Mouse (Mus musculus): ENCODE data around the gene Csk. TPM values are rescaled to one million over a fixed set of nuclear protein-coding genes. Genes with fewer than 3 reads are reported as not detected.

Csk gene
- polyA plus RNA-seq, 1 experiment from 2014 or later, result 36.8 TPM

DNA sequence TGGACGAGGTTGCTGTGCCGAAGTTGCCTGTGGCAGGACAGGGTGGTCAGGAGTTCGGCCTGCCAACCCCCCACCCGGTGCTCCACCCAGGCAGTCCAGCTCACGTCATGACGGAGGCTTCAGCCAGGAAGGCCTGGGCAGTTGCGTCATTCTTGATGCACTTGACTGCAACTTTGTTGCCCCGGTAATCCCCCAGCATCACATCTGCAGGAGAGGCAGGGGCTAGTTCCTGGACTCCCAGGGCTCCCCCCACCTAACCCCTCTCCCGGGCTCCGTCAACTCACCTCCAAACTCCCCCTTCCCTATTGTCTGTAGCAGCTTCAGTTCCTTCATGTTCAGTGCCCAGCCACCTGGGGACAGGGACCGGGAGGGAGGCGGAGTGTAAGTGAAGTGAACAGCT is 24.7 kb downstream of the Csk start:
- H3K27ac ChIP-seq, result no peak overlapping the region
- H3K4me1 ChIP-seq, result peaks cover 3% of the 10 kb centered on the region; the same call in 1 of the 2 replicates
- no peaks in the 10 kb centered on the region for H3K27me3 ChIP-seq (replicated peaks)
- H3K36me3 ChIP-seq (replicated peaks), result peaks cover 47% of the 10 kb centered on the region
- WGBS, result 95% methylated on average over 12 of the region's 12 CpGs
- no peak overlapping the region for H3K4me3 ChIP-seq
- no peaks in the 10 kb centered on the region for H3K9me3 ChIP-seq
- peak; percentile 15; the same call in 1 of the 2 replicates for ATAC-seq (replicated peaks)
- no peak overlapping the region for H3K4me2 ChIP-seq
- H3K9ac ChIP-seq, result no peak overlapping the region

DNA sequence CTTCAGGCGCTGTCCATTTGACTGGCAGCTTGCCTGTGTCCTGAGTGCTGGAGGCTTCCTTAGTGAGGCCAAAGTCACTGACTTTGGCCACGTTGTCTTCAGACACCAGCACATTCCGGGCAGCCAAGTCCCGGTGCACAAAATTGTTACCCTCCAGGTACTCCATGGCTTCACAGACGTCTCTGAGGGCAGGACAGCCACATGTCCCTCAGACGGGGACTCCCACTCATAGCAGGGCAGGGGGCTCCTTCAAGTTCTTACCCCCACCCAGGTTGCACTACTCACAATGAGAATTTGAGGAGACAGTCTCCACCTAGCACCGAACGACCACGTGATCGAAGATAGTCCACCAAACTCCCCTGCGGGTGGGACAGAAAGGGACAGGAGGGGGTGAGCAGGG is 25.5 kb downstream of the Csk start:
- ATAC-seq (replicated peaks), result no peak
- H3K27ac ChIP-seq, result no peak overlapping the region
- H3K36me3 ChIP-seq (replicated peaks), result peaks cover 47% of the 10 kb centered on the region
- WGBS, result 90% methylated on average over 11 of the region's 11 CpGs
- no peak overlapping the region for H3K9ac ChIP-seq
- no peak overlapping the region for H3K4me2 ChIP-seq
- no peaks in the 10 kb centered on the region for H3K4me1 ChIP-seq
- no peaks in the 10 kb centered on the region for H3K9me3 ChIP-seq
- H3K27me3 ChIP-seq (replicated peaks), result no peaks in the 10 kb centered on the region
- no peak overlapping the region for H3K4me3 ChIP-seq

DNA sequence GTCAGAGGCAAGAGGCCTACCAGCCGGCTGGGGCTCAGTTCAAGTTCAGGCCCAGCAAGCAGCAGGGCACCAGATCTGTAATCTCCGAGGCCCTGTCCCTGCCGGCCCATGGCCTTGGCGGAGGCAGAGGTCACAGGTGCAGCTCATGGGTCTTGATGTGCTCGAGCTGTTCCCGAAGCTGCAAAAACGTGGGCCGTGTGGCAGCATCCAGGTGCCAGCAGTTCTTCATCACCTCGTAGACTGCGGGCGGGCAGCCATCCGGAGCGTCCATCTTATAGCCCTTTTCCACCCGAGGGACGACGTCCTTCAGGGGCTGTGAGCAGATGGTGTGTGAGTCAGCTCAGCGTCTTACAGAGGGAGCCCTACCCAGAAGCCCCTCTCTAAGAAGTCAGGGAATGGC is 26.2 kb downstream of the Csk start:
- no peak overlapping the region for H3K9ac ChIP-seq
- H3K27ac ChIP-seq, result no peak overlapping the region
- H3K4me3 ChIP-seq, result no peak overlapping the region
- 91% methylated on average over 17 of the region's 17 CpGs for WGBS
- no peak overlapping the region for H3K4me2 ChIP-seq
- H3K27me3 ChIP-seq (replicated peaks), result no peaks in the 10 kb centered on the region
- H3K36me3 ChIP-seq (replicated peaks), result peaks cover 47% of the 10 kb centered on the region
- H3K4me1 ChIP-seq, result no peaks in the 10 kb centered on the region
- H3K9me3 ChIP-seq, result no peaks in the 10 kb centered on the region
- no peak for ATAC-seq (replicated peaks)

DNA sequence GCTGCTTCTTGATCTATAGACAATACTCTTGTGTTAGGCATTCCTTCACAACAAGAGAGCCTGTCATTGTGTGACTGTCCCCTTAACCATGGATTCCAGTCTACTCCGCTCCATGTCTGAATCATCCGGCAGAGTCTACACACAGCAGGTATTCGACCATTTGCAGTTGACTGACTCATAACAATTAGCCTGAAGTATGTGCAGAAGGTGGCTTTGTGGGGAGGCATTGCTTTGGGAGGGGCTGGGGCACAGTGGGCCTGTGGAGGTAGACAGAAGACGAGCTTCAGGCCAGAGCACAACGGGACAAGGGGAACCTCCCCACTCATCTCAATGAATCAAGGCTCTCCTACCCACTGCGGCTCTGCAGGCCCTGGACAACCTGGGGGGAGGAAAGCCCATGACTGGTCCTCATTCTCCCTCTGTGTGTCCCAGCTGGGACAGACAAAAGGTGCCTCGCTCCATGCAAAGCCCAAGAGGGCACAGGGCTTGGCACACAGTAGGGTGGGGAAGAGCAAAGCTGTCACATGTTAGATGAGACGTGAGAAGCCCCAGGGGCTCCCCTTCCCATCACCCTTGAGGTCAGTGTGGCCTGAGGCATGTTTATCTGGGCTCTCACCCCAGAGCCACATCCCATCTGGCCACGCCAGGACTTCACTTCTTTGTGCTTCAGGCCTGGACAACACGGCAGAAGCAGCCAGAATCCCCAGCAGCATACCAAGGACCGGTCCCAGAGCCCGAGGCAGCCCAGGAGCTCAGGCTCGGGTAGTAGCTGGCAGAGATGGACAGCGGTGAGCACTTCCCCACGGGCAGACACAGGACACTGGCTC is 27.5 kb downstream of the Csk start:
- no peaks in the 10 kb centered on the region for H3K27me3 ChIP-seq (replicated peaks)
- no peak overlapping the region for H3K4me2 ChIP-seq
- no peaks in the 10 kb centered on the region for H3K4me1 ChIP-seq
- no peak overlapping the region for H3K4me3 ChIP-seq
- H3K9ac ChIP-seq, result no peak overlapping the region
- H3K36me3 ChIP-seq (replicated peaks), result peaks cover 42% of the 10 kb centered on the region
- H3K9me3 ChIP-seq, result no peaks in the 10 kb centered on the region
- no peak for ATAC-seq (replicated peaks)
- no peak overlapping the region for H3K27ac ChIP-seq
- 71% methylated on average over 15 of the region's 15 CpGs for WGBS

DNA sequence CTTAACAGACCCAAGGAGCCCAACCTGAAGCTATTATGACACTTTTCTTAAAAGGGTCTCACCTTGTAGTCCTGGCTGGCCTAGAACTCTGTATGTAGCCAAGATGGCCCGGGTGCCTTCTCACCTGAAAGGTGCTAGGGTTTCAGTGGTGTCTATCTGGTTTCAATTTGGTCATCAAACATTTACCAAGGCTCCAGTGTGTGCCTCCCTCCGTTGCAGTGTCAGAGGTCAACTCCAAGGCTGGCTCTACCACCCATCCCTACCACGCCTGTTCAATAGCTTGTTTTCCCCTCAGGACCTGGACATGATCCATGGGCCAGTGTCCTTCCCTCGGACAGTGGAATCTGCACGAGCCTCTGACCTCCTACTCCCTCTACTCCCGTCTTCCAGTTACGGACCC is 29.1 kb downstream of the Csk start:
- no peaks in the 10 kb centered on the region for H3K9me3 ChIP-seq
- no peak overlapping the region for H3K27ac ChIP-seq
- no peak overlapping the region for H3K9ac ChIP-seq
- peaks cover 28% of the 10 kb centered on the region for H3K36me3 ChIP-seq (replicated peaks)
- H3K4me2 ChIP-seq, result no peak overlapping the region
- ATAC-seq (replicated peaks), result no peak
- 90% methylated on average over 7 of the region's 7 CpGs for WGBS
- H3K4me3 ChIP-seq, result no peak overlapping the region
- H3K4me1 ChIP-seq, result no peaks in the 10 kb centered on the region
- H3K27me3 ChIP-seq (replicated peaks), result no peaks in the 10 kb centered on the region

DNA sequence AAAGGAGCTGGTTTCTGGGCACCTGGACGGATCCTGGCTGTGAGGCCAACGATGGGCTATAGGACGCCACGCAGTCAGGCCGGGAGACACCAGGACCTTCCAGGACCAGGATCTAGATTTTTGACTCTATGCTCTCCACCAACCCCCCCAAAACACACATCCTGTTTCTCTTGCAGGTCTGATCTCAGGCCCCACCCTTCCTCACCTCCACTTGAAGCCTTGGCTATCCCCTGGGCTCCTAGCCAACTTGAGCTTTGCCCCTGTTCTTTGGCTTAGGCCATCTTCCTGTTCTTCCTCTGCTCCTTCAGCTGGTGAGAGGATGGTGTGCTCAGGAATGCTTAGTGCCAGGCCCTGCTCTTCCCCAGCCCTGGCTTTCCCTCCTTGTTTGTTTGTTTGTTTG is 32.8 kb downstream of the Csk start, which contains the start of gene Lman1l:
Lman1l (minus strand) TSS at position 101 of the 400 bp plus-strand sequence.
- 95% methylated on average over 5 of the region's 5 CpGs for WGBS

DNA sequence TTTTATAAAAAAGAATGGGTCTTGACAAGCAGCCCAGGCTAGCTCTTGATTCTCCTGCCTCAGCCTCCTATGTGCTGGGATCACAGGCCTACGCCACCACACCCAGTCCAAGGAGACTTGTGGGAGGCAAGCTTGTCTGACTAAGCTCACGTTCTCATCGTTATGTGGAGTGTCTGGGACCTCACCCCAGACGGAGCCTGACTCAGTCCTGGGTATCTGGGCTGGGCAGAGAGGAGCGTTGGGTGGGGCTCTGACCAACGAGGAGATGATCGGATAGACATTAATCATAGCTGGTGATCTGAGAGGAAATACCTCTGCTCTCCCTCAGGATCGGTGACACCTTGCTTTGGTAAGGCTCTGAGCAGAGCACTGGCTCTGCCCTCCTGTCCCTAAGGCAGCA is 34.6 kb downstream of the Csk start:
- H3K36me3 ChIP-seq (replicated peaks), result no peaks in the 10 kb centered on the region
- WGBS, result 84% methylated on average over 8 of the region's 8 CpGs
- ATAC-seq (replicated peaks), result no peak
- H3K4me2 ChIP-seq, result no peak overlapping the region
- H3K27ac ChIP-seq, result no peak overlapping the region
- H3K4me1 ChIP-seq, result no peaks in the 10 kb centered on the region
- H3K4me3 ChIP-seq, result no peak overlapping the region
- no peaks in the 10 kb centered on the region for H3K27me3 ChIP-seq (replicated peaks)
- H3K9ac ChIP-seq, result no peak overlapping the region
- H3K9me3 ChIP-seq, result no peaks in the 10 kb centered on the region

More for the DNA sequence above, 32.8 kb downstream of the Csk start, which contains the start of gene Lman1l:
- no peaks in the 10 kb centered on the region for H3K4me1 ChIP-seq
- no peaks in the 10 kb centered on the region for H3K36me3 ChIP-seq (replicated peaks)
- no peak within 1 kb of the TSS for H3K4me2 ChIP-seq
- H3K9ac ChIP-seq, result no peak within 1 kb of the TSS
- H3K27me3 ChIP-seq (replicated peaks), result no peaks in the 10 kb centered on the region
- no peak for ATAC-seq (replicated peaks)
- H3K4me3 ChIP-seq, result no peak within 1 kb of the TSS
- H3K9me3 ChIP-seq, result no peaks in the 10 kb centered on the region
- no peak within 1 kb of the TSS for H3K27ac ChIP-seq

DNA sequence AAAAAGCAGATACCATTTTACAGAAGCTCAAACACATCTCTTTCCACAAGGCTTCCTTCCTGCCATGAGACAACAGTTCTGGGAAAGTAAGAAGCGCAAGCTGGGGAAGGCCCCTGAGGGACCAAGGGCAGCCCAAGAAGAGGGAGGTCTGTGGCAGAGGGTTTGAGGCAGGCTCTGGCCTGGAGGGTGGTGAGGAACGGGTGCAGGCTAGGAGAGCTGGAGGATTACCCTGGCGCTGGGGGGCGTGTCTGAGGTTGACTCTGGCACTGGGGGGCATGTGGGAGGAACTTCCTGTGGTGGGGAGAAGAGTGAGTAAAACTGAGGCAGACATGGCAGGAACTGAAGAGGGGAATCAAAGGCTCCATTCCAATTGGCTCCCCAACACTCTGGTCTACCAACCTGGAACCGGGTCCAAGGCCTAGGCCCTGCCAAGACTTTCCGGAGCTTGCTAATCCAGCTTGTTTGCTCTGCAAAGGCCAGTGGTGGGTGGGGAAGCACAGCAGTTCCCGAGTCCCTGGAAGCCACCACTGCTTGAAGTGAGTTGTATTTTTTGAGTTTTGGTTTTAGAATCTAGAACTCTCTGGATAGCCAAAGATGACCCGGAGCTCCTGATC is 35.8 kb downstream of the Csk start:
- no peaks in the 10 kb centered on the region for H3K4me1 ChIP-seq
- H3K9me3 ChIP-seq, result no peaks in the 10 kb centered on the region
- no peak overlapping the region for H3K27ac ChIP-seq
- H3K9ac ChIP-seq, result no peak overlapping the region
- 75% methylated on average over 8 of the region's 8 CpGs for WGBS
- no peak overlapping the region for H3K4me3 ChIP-seq
- no peak overlapping the region for H3K4me2 ChIP-seq
- H3K36me3 ChIP-seq (replicated peaks), result no peaks in the 10 kb centered on the region
- no peaks in the 10 kb centered on the region for H3K27me3 ChIP-seq (replicated peaks)
- no peak for ATAC-seq (replicated peaks)

DNA sequence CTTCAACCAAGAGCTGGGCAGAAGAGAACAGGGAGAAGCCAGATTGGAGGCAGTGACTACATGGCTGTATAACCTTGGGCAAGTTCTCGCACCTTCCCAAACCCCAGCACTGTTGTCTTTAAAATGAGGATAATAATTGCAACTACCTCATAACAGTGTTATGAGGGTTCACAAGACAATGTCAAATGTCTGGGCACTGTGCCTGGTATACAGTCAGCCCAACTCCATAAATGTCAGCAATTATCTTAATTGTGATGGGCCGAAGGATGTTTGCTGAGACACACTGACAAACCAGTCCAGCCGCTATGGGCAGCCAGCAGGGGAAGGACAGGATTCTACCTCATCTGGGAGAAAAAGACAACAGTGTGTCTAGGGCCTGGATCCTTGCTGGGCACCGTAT is 38.6 kb downstream of the Csk start:
- 89% methylated on average over 4 of the region's 4 CpGs for WGBS
- no peak for ATAC-seq (replicated peaks)
- H3K4me3 ChIP-seq, result no peak overlapping the region

DNA sequence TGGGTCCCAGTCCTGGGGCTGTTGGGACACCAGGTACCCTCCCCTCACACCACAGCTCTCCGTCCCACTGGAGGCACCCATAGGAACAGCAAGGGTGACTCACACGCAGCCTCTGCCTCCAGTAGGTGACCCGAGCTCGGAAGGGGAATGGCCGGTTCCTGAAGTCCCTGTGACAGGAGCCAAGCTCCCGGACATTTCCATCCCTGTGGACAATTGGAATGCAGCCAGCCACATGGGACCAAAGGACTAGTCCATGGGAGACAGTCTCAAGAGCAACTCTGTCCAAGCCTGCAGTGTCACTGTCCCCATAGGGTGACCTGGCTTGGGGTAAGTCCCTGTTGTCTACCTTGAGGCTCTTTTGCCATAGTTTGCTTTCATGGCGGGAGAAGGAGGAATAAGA is 39.5 kb downstream of the Csk start:
- H3K9me3 ChIP-seq, result no peaks in the 10 kb centered on the region
- H3K27ac ChIP-seq, result no peak overlapping the region
- H3K36me3 ChIP-seq (replicated peaks), result no peaks in the 10 kb centered on the region
- H3K4me1 ChIP-seq, result peaks cover 8% of the 10 kb centered on the region; the same call in 1 of the 2 replicates
- 81% methylated on average over 7 of the region's 7 CpGs for WGBS
- no peaks in the 10 kb centered on the region for H3K27me3 ChIP-seq (replicated peaks)
- ATAC-seq (replicated peaks), result no peak
- no peak overlapping the region for H3K4me3 ChIP-seq
- H3K4me2 ChIP-seq, result no peak overlapping the region
- no peak overlapping the region for H3K9ac ChIP-seq

More for the DNA sequence above, 38.6 kb downstream of the Csk start:
- Histone ChIP-seq H3K27ac (no peak overlapping the region), H3K36me3 (replicated peaks) (no peaks in the 10 kb centered on the region), H3K9me3 (no peaks in the 10 kb centered on the region), H3K4me2 (no peak overlapping the region), H3K4me1 (peaks cover 8% of the 10 kb centered on the region; the same call in 1 of the 2 replicates), H3K27me3 (replicated peaks) (no peaks in the 10 kb centered on the region), H3K9ac (no peak overlapping the region)

DNA sequence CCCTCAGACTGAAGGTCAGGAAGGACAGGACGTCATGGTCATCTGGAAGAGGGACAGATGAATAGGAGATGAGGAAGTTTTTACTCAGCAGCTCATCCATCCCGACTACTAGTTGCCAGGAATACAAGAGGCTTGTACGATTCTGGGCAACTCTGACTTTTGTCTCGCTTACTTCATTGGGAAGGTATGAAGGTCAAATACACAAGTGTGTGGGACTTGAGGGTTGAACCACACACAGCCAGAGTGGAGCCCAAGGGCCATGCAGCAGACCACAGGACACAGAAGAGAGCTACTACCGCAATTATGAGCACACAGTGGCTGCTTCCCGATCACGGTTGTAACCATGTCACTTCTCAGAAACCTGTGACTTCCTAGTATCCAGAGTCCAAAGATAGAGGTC is 40.8 kb downstream of the Csk start:
- no peak overlapping the region for H3K4me3 ChIP-seq
- WGBS, result 83% methylated on average over 7 of the region's 7 CpGs
- no peak for ATAC-seq (replicated peaks)
- no peak overlapping the region for H3K27ac ChIP-seq
- H3K9me3 ChIP-seq, result no peaks in the 10 kb centered on the region
- H3K36me3 ChIP-seq (replicated peaks), result no peaks in the 10 kb centered on the region
- peaks cover 8% of the 10 kb centered on the region; the same call in 1 of the 2 replicates for H3K4me1 ChIP-seq
- H3K9ac ChIP-seq, result no peak overlapping the region
- H3K27me3 ChIP-seq (replicated peaks), result no peaks in the 10 kb centered on the region
- H3K4me2 ChIP-seq, result no peak overlapping the region

DNA sequence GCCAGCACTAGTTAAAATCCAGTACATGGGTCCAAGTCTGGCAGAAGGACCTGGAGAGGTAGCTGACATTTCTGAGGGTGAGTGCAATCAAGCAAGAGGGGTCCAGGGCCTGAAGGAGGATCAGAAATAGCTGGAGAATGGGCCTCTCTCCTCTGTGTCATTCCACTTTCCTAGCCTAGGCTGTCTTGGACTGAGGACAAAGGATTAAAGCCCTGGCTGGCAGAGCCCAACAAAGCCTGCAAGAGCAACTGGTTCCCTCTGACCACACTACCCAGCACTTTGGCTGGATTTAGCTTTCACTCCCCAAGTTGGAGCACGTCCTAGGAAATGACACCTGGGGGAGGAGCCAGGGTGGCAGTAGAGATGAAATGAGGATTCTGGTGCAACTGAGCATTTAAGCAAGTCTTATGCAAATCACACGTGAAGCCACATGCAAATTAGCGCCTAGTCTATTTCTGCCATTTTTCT is 43.0 kb downstream of the Csk start:
- Histone ChIP-seq H3K27me3 (replicated peaks) (peaks cover 9% of the 10 kb centered on the region; the same call in 1 of the 2 replicates), H3K4me3 (no peak overlapping the region), H3K27ac (no peak overlapping the region), H3K4me1 (peaks cover 20% of the 10 kb centered on the region), H3K36me3 (replicated peaks) (no peaks in the 10 kb centered on the region), H3K4me2 (no peak overlapping the region), H3K9me3 (no peaks in the 10 kb centered on the region), H3K9ac (no peak overlapping the region)
- 42% methylated on average over 3 of the region's 3 CpGs for WGBS
- ATAC-seq (replicated peaks), result no peak

All from midbrain, embryonic 15.5 days (tissue).